Mouse (Mus musculus): Measurements from ENCODE around the gene Tmem131.
A peak's percentile ranks its signal among the peaks of the same experiment; 100 is the strongest.

Tmem131 gene

GRCm38 (mm10) chr1:36938348-36938747, 5.1 kb downstream of the Tmem131 start:
- no peak for DNase-seq (ENCODE audit: extremely low spot score)

GRCm38 (mm10) chr1:36937648-36938047, 5.8 kb downstream of the Tmem131 start:
- DNase-seq (ENCODE audit: extremely low spot score), result no peak

- no peak for DNase-seq (ENCODE audit: extremely low spot score)
Measured at GRCm38 (mm10) chr1:36937015-36937414, 6.5 kb downstream of the Tmem131 start.

GRCm38 (mm10) chr1:36936567-36936966, 6.9 kb downstream of the Tmem131 start:
- DNase-seq (ENCODE audit: extremely low spot score), result no peak

- DNase-seq (ENCODE audit: extremely low spot score), result no peak
Measured at GRCm38 (mm10) chr1:36934778-36935177, 8.7 kb downstream of the Tmem131 start.

- DNase-seq (ENCODE audit: extremely low spot score), result no peak
Measured at GRCm38 (mm10) chr1:36933965-36934585, 9.4 kb downstream of the Tmem131 start.

GRCm38 (mm10) chr1:36932231-36932630, 11.2 kb downstream of the Tmem131 start:
- no peak for DNase-seq (ENCODE audit: extremely low spot score)

- DNase-seq (ENCODE audit: extremely low spot score), result no peak
Measured at GRCm38 (mm10) chr1:36930911-36931310, 12.6 kb downstream of the Tmem131 start.

- DNase-seq (ENCODE audit: extremely low spot score), result no peak
Measured at GRCm38 (mm10) chr1:36929996-36930395, 13.5 kb downstream of the Tmem131 start.

- no peak for DNase-seq (ENCODE audit: extremely low spot score)
Measured at GRCm38 (mm10) chr1:36928357-36929330, 14.8 kb downstream of the Tmem131 start.

GRCm38 (mm10) chr1:36927569-36927968, 15.9 kb downstream of the Tmem131 start:
- no peak for DNase-seq (ENCODE audit: extremely low spot score)

GRCm38 (mm10) chr1:36926738-36927137, 16.7 kb downstream of the Tmem131 start:
- no peak for DNase-seq (ENCODE audit: extremely low spot score)

GRCm38 (mm10) chr1:36926246-36926645, 17.2 kb downstream of the Tmem131 start:
- no peak for DNase-seq (ENCODE audit: extremely low spot score)

GRCm38 (mm10) chr1:36925781-36926180, 17.7 kb downstream of the Tmem131 start:
- no peak for DNase-seq (ENCODE audit: extremely low spot score)

- no peak for DNase-seq (ENCODE audit: extremely low spot score)
Measured at GRCm38 (mm10) chr1:36924853-36925252, 18.6 kb downstream of the Tmem131 start.

- no peak for DNase-seq (ENCODE audit: extremely low spot score)
Measured at GRCm38 (mm10) chr1:36923911-36924310, 19.6 kb downstream of the Tmem131 start.

GRCm38 (mm10) chr1:36922623-36923421, 20.6 kb downstream of the Tmem131 start:
- no peak for DNase-seq (ENCODE audit: extremely low spot score)

- DNase-seq (ENCODE audit: extremely low spot score), result no peak
Measured at GRCm38 (mm10) chr1:36921614-36922393, 21.7 kb downstream of the Tmem131 start.

GRCm38 (mm10) chr1:36920726-36921125, 22.7 kb downstream of the Tmem131 start:
- DNase-seq (ENCODE audit: extremely low spot score), result no peak

- DNase-seq (ENCODE audit: extremely low spot score), result peak; percentile 18
Measured at GRCm38 (mm10) chr1:36920154-36920716, 23.2 kb downstream of the Tmem131 start.

GRCm38 (mm10) chr1:36919728-36920127, 23.7 kb downstream of the Tmem131 start:
- DNase-seq (ENCODE audit: extremely low spot score), result no peak

All from embryo, embryonic 9.5 days (tissue).